Mouse (Mus musculus) brain, embryonic 18.5 days (tissue): ENCODE data around the gene Lrrc4b.

Experiments used
- DNase-seq: peaks from one replicate; pipeline ENCODE4 v3.0.0-alpha.2; 2012; ENCODE audit warnings: low read depth, low spot score

Lrrc4b gene

DNA sequence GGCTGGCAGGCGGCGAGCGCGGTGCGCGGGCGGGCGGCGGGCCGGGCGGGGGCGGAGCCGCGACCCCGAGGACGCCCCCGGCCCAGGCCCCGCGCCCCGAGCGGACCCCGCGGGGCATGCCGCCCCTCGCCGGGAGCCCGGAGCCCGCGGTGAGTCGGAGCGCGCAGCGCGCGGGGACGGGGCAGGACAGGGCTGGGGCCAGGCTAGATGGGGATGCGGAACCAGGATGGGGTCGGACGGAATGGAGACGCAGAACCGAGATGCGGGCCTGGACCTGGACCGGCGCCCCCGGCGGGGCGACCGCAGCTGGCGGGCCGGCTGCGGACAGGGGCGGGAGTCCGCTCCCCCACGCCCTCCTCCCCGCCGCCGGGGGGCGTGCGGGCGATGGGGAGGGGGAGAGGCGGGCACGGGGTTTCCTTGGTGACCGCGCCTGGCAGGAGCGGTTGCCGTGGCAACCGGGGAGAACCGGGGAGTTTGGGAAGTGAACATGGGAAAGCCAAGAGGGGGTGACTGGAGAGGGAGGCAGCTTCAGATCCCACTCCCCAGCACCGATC lies at the start of gene Lrrc4b:
Lrrc4b (plus strand) TSS at position 51 of the 554 bp plus-strand sequence.
- peak; percentile 83 for DNase-seq

DNA sequence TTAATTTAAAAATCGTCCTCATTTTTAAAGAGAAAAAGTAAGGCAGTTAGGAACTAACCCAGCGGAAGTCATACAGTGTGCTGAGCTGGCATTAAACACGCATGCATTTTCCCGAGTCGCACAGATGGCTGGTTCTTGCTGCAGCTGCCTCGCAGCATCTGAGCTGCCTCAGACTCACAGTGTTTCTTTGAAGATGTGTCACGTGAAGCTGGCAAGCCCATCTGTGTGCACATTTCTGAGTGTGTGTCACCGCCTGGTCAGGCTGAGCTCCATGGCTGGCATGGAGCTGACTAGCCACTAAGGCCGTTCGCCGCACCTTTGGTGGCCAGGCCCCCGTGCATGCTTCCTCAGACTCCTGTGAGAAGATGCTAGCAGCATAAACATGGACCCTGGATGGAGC lies 46.3 kb upstream of the Lrrc4b start:
- DNase-seq: no peak

DNA sequence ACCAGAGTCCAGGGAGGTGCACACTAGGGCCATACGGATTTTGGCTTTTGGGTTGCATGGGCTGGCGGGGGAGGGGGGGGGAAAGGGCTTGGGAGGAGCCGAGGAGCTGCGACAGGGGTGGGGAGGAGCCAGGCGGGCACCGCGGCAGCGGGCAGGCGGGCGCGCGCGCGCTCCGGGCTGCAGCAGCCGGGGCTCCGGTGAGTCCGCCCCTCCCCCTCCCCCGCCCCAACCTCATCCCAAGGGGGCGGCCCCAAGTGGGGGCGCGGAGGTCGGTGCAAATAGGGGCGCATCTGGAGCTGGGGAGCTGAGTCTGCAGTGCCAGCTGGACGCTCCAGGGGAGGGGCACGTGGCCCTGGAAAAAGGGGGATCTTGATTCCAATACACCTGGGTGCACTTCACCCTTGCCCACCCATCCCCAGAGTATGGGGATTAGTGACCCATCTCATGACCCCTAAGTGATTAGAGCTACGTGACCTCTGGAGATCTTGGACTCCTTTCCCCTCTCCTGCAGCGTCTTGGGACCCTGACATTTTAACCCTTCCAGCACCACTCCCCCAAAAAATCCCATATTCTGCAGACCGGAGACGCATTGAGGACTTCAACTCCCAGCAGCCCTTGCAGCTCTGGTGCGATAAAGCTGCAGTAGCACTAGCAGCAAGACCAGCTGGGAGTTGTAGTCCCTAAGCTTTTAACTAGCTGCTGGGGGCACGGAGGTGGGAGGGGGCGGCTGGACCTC lies 44.7 kb upstream of the Lrrc4b start, which contains the start of gene Syt3:
Syt3 (plus strand) TSS at position 123 of the 736 bp plus-strand sequence.
- peak; percentile 73 for DNase-seq

DNA sequence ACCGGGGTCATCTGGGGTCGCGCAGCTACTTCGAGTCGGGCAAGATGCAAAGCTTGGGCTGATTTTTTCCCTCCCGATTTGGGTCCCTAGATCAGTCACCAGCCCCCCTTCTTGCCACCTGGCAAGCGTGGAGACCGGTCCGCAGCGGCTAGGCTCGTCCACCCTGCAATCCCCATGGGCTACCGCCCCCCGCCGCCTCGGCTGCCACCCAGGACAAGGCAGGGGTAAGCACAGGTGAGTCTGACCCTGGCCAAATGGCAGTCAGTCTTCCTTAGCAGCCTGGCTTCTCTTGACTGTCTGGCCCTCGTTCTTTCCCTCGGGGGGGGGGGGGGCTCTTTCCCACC lies 44.1 kb upstream of the Lrrc4b start:
- DNase-seq: no peak

DNA sequence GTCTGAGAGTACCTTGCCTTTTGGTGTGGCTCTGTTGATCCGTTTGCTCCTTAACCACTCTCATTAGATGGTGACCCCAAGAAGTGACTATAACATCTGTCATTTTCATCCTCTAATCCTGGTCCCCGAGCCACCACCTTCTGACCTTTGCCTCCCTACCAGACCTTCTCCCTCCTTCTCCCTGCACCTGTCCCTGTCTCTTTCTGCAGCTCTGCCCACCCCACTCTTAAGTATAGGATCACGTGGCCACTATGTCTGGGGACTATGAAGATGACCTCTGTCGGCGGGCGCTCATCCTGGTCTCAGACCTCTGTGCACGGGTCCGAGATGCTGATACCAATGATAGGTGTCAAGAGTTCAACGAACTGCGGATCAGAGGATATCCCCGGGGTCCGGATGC lies 43.1 kb upstream of the Lrrc4b start, which contains the start of gene 1700008O03Rik:
1700008O03Rik (minus strand) TSS at position 101 of the 400 bp plus-strand sequence.
- no peak for DNase-seq

DNA sequence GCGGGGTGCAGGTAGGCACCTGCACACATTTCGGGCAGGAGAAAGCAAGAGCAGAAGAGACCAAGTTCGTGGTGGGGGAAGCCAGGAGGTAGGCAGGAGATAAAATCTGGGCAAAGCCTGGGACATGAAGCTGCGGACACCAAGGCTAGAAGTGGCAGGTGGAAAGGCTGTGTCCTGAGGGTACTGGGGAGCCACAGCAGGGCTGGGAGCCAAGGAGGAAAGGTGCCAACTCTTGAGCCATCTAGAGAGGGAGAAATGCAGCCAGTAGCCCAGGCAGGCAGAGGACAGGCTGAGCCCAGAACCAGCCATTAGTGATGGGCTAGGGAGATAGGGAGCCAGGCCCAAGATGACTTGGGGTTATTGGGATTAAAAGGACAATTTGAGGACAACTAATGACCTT lies 37.0 kb upstream of the Lrrc4b start:
- DNase-seq: no peak

DNA sequence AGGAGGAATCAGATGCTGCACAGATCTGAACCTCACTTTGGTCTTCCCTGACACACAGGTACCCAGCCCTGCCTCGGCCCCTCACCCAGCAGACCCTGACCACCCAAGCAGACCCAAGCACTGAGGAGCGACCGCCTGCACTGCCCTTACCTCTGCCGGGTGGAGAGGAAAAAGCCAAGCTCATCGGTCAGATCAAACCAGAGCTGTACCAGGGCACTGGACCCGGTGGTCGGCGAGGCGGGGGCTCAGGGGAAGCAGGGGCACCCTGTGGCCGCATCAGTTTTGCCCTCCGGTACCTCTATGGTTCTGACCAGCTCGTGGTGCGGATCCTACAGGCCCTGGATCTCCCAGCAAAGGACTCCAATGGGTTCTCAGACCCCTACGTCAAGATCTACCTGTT lies 36.5 kb upstream of the Lrrc4b start:
- DNase-seq: no peak

DNA sequence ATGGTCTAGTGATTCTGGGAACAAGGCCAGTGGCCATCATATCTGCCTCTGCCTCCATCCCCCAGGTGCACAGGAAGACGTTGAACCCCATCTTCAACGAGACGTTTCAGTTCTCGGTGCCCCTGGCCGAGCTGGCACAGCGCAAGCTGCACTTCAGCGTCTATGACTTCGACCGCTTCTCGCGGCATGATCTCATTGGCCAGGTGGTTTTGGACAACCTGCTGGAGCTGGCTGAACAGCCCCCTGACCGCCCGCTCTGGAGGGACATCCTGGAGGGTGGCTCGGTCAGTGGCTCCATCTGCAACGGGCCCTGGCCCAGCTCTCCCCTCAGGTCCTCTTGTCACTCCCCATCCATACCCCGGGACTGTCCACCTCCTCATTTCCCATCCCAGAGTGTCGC lies 35.5 kb upstream of the Lrrc4b start:
- no peak for DNase-seq

DNA sequence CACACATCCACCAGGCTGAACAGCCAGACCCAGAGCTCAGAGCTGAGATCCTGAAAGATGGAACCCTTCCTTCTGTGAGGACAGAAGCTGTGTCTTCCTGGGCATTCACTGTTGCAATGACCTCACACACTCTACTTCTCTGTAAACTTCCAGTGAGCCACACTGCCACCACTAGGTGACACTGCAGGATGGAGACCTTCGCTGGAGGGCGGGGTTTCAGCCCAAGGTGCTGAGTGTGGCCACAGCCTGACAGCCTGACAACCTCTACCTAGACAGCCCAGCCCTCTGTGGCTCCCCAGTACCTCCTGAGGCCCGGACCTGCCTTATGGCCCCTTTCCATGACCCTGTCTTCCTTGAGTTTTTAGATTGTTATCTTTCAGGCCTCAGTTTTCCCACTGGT lies 30.2 kb upstream of the Lrrc4b start:
- DNase-seq: no peak

DNA sequence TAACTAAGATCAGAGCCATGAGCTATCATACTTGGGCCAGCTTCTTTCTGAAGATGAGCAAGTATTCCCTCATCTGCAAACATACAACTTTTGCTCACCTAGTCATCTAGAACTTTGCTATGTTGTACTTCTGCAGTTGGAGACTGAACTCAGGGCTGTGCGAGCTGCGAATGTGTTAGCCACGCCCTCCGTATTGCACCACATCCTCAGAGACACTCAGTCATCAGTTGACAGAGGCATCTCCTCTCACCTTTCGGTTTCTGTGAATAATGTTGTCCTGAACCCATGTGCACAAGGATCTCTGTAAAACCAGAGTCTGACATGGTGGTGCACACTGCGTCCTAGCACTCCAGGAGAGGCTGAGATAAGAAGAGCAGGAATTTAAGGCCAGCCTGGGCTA lies 27.1 kb upstream of the Lrrc4b start:
- DNase-seq: no peak

DNA sequence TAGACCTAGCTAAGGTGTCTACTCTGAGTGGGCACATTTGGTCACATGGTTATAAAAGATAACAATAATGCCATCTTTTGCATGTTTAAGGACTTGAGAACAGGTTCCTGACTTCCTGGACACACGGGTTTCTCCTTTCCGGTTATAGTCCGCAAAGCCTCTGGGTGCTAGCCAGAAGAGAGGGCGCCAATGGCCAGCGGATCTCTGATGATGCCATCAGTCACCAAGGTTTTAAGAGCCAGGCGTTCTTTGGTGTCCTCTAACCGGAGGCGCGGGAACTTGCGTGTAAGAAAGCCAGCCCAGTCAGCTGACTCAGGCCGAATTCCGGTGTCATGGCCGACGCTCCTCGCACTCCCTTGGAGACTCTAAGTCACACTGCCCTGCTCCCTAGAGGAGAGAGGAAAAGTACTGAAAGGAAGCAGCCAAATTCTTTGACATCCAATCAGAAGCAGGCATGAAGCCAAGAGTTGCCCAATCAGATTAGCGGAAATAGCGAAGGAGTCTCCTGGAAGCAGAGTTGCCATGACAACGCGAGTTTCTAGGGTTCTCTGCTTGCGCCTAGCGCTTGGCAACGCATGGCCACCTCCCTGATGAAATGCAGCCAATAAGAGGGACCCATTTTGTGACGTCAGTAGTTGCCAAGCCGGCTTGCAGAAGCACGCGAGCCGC lies 23.3 kb upstream of the Lrrc4b start:
- peak; percentile 100 for DNase-seq

DNA sequence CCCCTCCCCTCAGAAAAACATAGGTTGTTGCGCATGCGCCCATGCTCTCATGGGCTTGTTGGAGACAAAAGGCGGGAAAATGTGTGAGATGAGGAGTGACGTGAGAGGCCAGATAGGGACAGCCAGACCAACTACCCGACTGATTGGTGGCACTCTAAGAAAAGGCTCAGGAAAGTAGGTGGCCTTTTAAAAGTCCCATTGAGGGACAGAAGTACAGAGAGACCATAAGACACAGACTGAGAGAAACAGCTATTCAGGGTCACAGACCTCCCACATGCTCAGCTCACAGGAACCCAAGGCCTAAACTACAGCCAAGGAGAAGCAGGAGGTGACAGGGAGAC lies 22.8 kb upstream of the Lrrc4b start:
- no peak for DNase-seq

DNA sequence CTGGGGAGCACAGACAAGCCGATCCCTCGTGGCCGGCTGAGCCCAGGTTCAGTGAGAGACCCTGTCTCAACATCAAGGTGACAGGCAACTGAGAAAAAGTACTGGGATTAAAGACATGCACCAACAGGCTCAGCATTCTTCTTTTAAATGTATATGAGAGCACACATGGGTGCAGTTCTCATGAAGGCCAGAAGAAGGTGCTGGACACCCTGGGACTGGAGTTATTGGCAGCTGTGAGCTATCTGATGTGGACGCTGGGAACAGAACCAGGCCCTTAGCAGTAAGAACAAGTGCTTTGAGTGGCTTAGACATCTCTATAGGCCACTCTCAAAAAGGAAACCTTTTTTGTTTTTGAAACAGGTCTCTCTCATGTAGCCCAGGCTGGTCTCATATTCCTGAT lies 17.7 kb upstream of the Lrrc4b start:
- no peak for DNase-seq

DNA sequence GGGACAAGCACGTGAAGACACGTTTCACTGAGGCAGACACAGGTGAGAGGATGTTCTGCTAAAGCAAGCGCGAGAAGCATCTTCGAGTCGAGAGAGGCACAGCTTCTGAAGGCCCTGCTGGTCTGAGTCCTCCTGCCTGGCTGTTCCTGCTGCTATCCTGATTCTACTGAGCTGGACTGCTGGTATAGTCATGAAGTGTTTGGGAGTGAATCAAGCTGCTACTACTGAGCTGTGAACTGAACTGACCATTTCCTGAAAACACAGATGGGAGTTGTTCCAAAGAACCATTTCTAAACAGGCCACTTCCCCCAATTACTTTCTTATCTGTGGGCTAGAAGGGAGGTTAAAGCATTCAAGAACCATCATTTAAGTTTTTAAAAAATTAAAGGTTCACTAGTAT lies 15.5 kb upstream of the Lrrc4b start:
- no peak for DNase-seq

DNA sequence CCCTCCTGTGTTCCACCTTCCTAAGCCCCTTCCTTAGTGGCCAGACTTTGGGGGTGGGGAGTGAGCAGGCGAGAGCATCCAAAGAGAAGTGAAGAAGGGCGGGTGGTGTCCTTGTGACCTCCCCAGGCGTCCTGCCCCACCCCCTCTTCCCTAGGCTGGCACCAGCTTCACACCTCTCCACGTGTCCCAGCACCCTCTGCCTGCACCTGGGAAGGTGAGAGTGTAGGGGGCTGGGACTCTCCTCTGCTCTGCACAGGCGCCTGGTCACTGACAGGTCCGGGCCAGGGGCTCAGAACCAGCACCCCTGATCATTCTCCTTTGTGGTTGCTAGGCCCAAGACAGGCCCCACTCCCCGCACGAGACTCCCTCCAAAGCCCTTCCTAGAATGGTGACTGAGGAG lies 1.2 kb upstream of the Lrrc4b start:
- DNase-seq: no peak

DNA sequence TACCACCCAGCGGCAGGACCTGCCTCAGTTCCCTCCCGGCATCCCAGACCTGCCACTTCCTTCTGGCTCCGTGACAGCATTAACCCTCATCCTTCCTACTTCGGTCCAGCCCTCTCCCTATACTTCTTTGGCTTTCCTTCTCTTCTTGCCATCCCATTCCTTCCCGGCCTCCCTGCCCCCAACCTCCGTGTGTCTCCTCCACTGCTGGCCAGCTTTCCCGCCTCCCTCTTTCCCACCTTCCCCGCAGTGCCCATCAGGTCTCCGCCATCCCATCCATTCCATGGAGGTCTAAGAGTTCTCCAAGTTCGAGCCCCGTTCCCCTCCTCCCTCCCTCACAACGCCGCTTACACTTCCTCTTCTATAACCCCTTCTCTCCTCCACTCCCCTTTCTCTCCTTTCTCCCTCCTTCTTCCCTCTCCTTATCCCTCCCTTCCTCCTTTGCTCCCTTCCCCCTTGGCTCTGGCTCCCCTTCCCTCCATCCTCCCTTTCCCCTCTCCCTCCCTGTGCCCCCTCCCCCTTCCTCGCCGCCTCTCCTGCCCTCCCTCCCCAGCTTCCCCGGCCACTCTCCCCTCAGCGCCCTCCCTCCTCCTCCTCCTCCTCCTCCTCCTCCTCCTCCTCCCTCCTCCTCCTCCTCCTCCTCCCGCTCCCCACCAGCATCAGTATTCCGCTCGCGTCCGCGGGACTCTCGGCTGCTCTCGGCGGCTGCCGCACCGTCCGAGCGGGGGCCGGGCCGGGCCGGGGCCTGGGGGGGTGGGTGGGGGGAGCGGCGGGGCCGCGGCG lies 457 bp upstream of the Lrrc4b start:
- no peak for DNase-seq

DNA sequence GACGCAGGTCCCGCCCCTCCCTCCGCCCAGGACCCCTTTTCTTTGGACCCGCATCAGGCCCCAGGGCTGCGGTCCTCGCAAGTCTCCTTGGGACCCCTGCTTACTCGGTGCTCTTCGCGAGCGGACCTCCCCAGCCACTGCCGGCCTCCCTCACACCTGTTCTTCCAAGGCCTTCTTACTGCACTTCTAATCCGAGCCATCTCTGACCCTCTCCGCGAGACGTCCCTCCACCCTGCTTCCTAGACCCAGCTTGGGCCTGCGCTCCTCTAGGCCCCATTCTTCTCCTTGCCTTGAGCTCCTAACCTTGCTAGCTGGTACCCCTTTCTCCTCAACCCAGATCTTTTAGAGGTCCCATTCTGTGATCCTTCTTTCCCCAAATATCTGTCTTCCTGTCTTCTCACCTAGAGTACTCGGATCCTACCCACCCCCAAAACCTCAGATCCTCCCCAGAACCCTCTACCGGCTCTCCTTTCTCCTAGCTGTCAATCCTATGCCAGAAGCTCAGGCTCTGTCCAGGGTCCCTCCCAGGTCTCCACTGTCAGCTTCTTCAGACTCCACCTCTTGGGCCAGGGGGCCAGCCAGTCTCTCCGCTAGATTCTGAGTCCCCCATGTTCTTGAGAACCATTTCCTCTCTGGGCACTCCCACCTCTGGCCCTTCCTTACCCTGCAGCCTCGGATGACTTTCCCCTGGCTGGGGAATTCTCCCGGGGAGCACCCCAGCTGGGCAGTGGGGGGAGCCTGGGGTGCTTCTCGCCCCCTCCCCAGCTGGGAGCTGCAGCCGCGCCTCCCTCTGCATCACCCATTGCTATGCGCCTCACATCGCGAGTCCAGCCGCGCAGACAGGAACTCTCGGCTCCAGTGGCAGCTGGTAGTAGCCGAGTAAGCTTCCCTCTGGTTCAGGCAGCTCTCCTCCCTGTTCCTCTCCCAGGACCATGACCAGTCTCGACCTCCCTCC lies 993 bp downstream of the Lrrc4b start:
- DNase-seq: no peak

DNA sequence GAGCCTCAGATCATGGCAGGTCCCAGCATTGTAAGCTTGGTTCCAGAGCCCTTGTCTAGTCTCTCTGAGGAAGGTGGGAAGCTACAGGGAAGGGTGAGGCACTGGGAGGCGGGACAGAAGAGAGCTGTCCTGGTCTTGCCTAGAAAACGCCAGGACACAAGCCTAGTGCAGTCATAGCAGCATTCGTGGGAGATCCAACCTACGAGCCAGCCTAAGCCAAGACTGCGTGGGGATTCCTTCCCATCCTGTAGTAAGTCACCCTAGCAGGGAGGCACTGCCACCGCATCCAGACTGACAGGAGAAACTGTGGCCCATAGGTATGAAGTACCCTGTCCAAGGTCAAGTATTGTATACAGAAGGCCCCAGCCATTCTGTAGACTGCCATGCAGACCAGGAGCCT lies 3.7 kb downstream of the Lrrc4b start:
- no peak for DNase-seq

DNA sequence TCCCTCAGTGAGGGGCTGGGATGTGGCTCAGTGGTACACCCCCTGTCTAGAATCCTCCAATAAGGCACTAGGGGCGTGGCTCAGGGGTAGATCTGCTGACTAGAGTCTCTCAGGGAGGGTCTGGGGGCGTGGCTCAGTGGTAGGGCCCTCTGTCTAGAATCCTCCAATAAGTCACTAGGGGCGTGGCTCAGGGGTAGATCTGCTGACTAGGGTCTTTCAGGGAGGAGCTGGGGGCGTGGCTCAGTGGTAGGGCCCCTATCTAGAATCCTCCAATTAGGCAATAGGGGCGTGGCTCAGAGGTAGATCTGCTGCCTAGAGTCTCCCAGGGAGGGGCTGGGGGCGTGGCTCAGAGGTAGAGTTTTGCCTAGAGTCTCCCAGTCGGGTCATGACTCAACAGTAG lies 4.6 kb downstream of the Lrrc4b start:
- DNase-seq: no peak

DNA sequence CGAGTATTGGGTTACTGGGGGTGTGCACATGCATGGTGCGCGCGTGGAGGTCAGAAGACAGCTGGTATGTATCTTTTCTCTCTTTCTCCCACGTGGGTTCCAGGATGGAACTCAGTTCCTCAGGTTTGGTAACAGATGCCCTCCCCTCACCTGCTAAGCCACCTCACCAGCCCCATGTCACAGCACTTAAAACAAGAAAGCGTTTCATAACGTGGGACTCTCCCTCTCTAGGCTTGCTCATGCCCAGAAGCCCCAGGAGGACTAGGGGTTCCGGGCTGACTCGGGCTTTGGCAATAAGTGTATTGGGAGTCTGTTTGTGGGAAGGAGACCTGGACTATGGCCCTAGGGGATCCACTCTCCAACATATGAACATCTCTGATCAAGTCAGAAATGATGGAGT lies 5.3 kb downstream of the Lrrc4b start:
- no peak for DNase-seq

DNA sequence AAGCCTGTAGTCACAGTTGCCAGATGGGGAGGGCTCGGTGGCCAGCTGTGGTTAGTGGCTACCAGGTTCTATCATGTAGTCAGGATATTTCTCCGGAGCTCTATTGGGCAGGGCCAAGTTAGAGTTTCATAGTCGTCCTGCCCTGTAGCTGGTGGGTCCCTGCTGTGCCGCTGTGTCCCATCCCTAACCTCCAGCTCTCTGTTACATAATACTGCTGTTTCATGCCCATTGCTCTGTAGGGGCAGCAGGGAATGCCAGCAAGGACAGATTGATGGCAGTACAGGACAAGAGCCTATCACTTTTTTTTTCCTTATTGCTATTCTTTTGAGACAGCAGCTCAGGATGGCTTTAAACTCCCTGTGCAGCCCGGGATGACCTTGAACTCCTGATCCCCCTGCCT lies 7.0 kb downstream of the Lrrc4b start:
- no peak for DNase-seq
